Mouse (Mus musculus) kidney, adult 2 months (tissue): ENCODE results near the gene Eml4.

ENCODE experiments used
- CTCF ChIP-seq: fragments of 200-500 bp; conservative IDR thresholded peaks from 2 replicates; pipeline ENCODE4 v1.5.1; 2011; ENCODE audit warnings: low read depth, mild to moderate bottlenecking, control low read depth, low read length, moderate library complexity, mixed read lengths; ENCODE audit not compliant: insufficient read depth, insufficient read length
- POLR2A ChIP-seq: fragments of 200-500 bp; IDR thresholded peaks from one replicate; pipeline ENCODE4 v1.6.1; 2011; ENCODE audit warnings: low read depth, low read length, control low read depth

- TF ChIP-seq CTCF (no peak), POLR2A (no peak)
Measured at GRCm38 (mm10) chr17:83394013-83394412, 43.3 kb downstream of the Eml4 start.
